Mouse (Mus musculus) embryonic facial prominence, embryonic 14.5 days (tissue): Measurements from ENCODE around the gene Hoxc5. TPM values are rescaled to one million over a fixed set of nuclear protein-coding genes. Genes with fewer than 3 reads are reported as not detected.
A peak's percentile ranks its signal among the peaks of the same experiment; 100 is the strongest.

ENCODE experiments used
- ATAC-seq: fragments of 200-750 bp; cut with Nextera tagmentation; 2 replicates; pipeline ENCODE4 v1.8.0; 2017; ENCODE audit warnings: low read depth, moderate number of reproducible peaks, moderate TSS enrichment
- DNase-seq: peaks from one replicate; pipeline ENCODE4 v3.0.0-alpha.2; 2015; ENCODE audit warnings: low spot score
- H3K27ac ChIP-seq: fragments of 300-500 bp; sonication (generic); replicated peaks from 2 replicates; pipeline ENCODE4 v1.5.1; 2014; ENCODE audit warnings: low read depth, mild to moderate bottlenecking, low read length, moderate library complexity
- H3K27me3 ChIP-seq: fragments of 300-500 bp; sonication (generic); replicated peaks from 2 replicates; pipeline ENCODE4 v1.6.1; 2014; ENCODE audit warnings: low read length; ENCODE audit not compliant: control insufficient read depth, insufficient read depth
- H3K36me3 ChIP-seq: fragments of 300-500 bp; sonication (generic); 2 replicates; pipeline ENCODE4 v1.6.1; 2014; ENCODE audit warnings: low read length, mixed read lengths; ENCODE audit not compliant: control insufficient read depth, insufficient read depth
- H3K4me1 ChIP-seq: fragments of 300-500 bp; sonication (generic); 2 replicates; pipeline ENCODE4 v1.6.1; 2014; ENCODE audit warnings: antibody characterized with exemption, low read length; ENCODE audit not compliant: control insufficient read depth, insufficient read depth
- H3K4me2 ChIP-seq: fragments of 300-500 bp; sonication (generic); 2 replicates; pipeline ENCODE4 v1.6.1; 2014; ENCODE audit warnings: low read depth, mild to moderate bottlenecking, low read length, moderate library complexity, mixed read lengths
- H3K4me3 ChIP-seq: fragments of 300-500 bp; sonication (generic); 2 replicates; pipeline ENCODE4 v1.5.1; 2014; ENCODE audit warnings: low read depth, mild to moderate bottlenecking, low read length
- H3K9ac ChIP-seq: fragments of 300-500 bp; sonication (generic); 2 replicates; pipeline ENCODE4 v1.6.1; 2014; ENCODE audit warnings: low read depth, mild to moderate bottlenecking, low read length, moderate library complexity, mixed read lengths
- H3K9me3 ChIP-seq: fragments of 300-500 bp; sonication (generic); 2 replicates; pipeline ENCODE4 v1.6.1; 2016; ENCODE audit warnings: low read length; ENCODE audit not compliant: control insufficient read depth
- WGBS: fragments of 180-500 bp; shearing (Covaris S2); extraction: QIAGEN DNeasy Blood & Tissue Kit; methylation state at CpG from one replicate; pipeline ENCODE4 v1.1.7; 2014; 5-methylcytosine and 5-hydroxymethylcytosine counted together
- polyA plus RNA-seq: library from polyadenylated mRNA; unstranded; fragments of >200 nt; fragmentation: Nextera tagmentation; extraction: Ambion mirVana; gene quantifications from 2 replicates; pipeline ENCODE4 v1.2.1, GENCODE M21; 2014

Gene Hoxc5
- polyA plus RNA-seq, 1 experiment from 2014 or later, result 0.96 TPM

- H3K36me3 ChIP-seq, result no peaks in the 10 kb centered on the region
- no peak overlapping the region for H3K4me2 ChIP-seq
- no peak overlapping the region for H3K4me3 ChIP-seq
- no peak for DNase-seq
- H3K27me3 ChIP-seq, result peaks cover 100% of the 10 kb centered on the region
- no peak for ATAC-seq
- no peaks in the 10 kb centered on the region for H3K9me3 ChIP-seq
- no peak overlapping the region for H3K27ac ChIP-seq
- H3K9ac ChIP-seq, result no peak overlapping the region
- WGBS, result 7% methylated on average over 13 of the region's 13 CpGs
- no peaks in the 10 kb centered on the region for H3K4me1 ChIP-seq
Measured at GRCm38 (mm10) chr15:102978615-102979515, 11.6 kb downstream of the Hoxc5 start.

- peaks cover 99% of the 10 kb centered on the region for H3K27me3 ChIP-seq
- no peaks in the 10 kb centered on the region for H3K9me3 ChIP-seq
- no peak overlapping the region for H3K9ac ChIP-seq
- WGBS, result 0% methylated on average over 1 of the region's 1 CpGs
- no peak overlapping the region for H3K4me2 ChIP-seq
- ATAC-seq (no peak), DNase-seq (no peak)
- no peaks in the 10 kb centered on the region for H3K36me3 ChIP-seq
- H3K4me1 ChIP-seq, result no peaks in the 10 kb centered on the region
- H3K4me3 ChIP-seq, result no peak overlapping the region
- no peak overlapping the region for H3K27ac ChIP-seq
Measured at GRCm38 (mm10) chr15:102979936-102980335, 12.7 kb downstream of the Hoxc5 start.

DNA sequence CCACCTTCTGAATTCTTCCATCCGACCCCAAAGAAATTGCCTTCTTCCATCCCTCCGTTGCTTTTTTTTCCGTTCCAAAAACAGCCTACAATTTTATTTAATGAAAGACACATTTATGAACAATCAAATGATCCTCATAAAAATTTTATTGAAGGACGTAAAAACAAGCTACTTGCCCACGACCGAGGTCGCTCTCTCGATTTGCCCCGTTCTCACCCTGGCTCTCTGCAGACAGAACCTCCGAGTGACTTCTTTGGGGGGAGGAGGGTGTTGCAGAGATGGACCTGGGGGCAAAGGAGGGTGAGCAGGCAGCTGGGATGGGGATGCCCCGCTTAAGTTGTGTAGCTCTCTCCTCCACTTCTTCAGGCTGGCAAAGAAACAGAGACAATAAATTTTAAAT, 13.1 kb downstream of the Hoxc5 start:
- H3K4me3 ChIP-seq, result no peak overlapping the region
- peaks cover 99% of the 10 kb centered on the region for H3K27me3 ChIP-seq
- H3K36me3 ChIP-seq, result no peaks in the 10 kb centered on the region
- no peaks in the 10 kb centered on the region for H3K9me3 ChIP-seq
- H3K27ac ChIP-seq, result no peak overlapping the region
- H3K9ac ChIP-seq, result no peak overlapping the region
- H3K4me2 ChIP-seq, result no peak overlapping the region
- no peaks in the 10 kb centered on the region for H3K4me1 ChIP-seq
- WGBS, result 4% methylated on average over 11 of the region's 11 CpGs
- ATAC-seq, result no peak
- DNase-seq, result no peak

GRCm38 (mm10) chr15:102980912-102981311, 13.7 kb downstream of the Hoxc5 start:
- peak overlapping the region; percentile 41 for H3K4me2 ChIP-seq
- H3K4me3 ChIP-seq, result peak overlapping the region; percentile 21
- 1% methylated on average over 14 of the region's 14 CpGs for WGBS
- H3K27me3 ChIP-seq, result peaks cover 99% of the 10 kb centered on the region
- H3K27ac ChIP-seq, result no peak overlapping the region
- DNase-seq, result no peak
- H3K36me3 ChIP-seq, result no peaks in the 10 kb centered on the region
- no peaks in the 10 kb centered on the region for H3K9me3 ChIP-seq
- ATAC-seq, result no peak
- no peaks in the 10 kb centered on the region for H3K4me1 ChIP-seq
- H3K9ac ChIP-seq, result no peak overlapping the region

DNA sequence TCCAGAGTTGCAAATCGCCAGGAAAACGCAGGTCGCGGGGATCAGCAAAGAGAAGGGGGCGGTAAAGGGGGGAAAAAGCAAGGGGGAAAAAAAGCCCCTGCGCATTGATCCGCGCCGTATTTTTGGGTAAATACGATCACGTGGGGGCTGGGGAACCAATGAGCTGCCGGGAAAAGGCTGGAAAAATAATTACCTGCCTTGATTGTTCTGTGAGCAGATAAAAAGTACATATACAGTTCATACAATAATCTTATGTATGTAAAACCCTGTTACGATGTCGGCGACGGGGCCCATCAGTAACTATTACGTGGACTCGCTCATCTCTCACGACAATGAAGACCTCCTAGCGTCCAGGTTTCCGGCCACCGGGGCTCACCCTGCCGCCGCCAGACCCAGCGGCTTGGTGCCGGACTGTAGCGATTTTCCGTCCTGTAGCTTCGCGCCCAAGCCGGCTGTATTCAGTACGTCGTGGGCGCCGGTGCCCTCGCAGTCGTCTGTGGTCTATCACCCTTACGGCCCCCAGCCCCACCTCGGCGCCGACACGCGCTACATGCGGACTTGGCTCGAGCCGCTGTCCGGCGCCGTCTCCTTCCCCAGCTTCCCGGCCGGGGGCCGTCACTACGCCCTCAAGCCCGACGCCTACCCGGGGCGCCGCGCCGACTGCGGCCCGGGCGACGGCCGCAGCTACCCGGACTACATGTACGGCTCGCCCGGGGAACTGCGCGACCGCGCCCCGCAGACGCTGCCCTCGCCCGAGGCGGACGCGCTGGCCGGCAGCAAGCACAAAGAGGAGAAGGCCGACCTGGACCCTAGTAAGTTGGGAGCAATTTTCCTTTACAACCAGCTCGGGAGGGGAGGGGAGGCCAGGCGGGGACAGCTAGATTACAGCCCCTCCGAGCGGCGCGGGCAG, 14.4 kb downstream of the Hoxc5 start:
- Histone ChIP-seq H3K4me3 (peak overlapping the region; percentile 21), H3K9ac (no peak overlapping the region), H3K36me3 (no peaks in the 10 kb centered on the region), H3K27me3 (peaks cover 99% of the 10 kb centered on the region), H3K4me2 (peak overlapping the region; percentile 41), H3K4me1 (no peaks in the 10 kb centered on the region), H3K9me3 (no peaks in the 10 kb centered on the region), H3K27ac (no peak overlapping the region)
- DNase-seq, result no peak
- ATAC-seq, result no peak
- WGBS, result under 1% methylated on average over 53 of the region's 88 CpGs

GRCm38 (mm10) chr15:102983716-102984115, 16.5 kb downstream of the Hoxc5 start:
- Histone ChIP-seq H3K27ac (no peak overlapping the region), H3K4me1 (no peaks in the 10 kb centered on the region), H3K9ac (no peak overlapping the region), H3K4me3 (no peak overlapping the region), H3K27me3 (peaks cover 99% of the 10 kb centered on the region), H3K4me2 (no peak overlapping the region), H3K36me3 (no peaks in the 10 kb centered on the region), H3K9me3 (no peaks in the 10 kb centered on the region)
- under 1% methylated on average over 12 of the region's 12 CpGs for WGBS
- ATAC-seq (no peak), DNase-seq (no peak)

- no peak overlapping the region for H3K9ac ChIP-seq
- WGBS, result 1% methylated on average over 10 of the region's 10 CpGs
- no peaks in the 10 kb centered on the region for H3K4me1 ChIP-seq
- H3K9me3 ChIP-seq, result no peaks in the 10 kb centered on the region
- no peak overlapping the region for H3K27ac ChIP-seq
- no peak overlapping the region for H3K4me3 ChIP-seq
- ATAC-seq (no peak), DNase-seq (no peak)
- H3K4me2 ChIP-seq, result no peak overlapping the region
- H3K36me3 ChIP-seq, result no peaks in the 10 kb centered on the region
- H3K27me3 ChIP-seq, result peaks cover 99% of the 10 kb centered on the region
Measured at GRCm38 (mm10) chr15:102984521-102984920, 17.3 kb downstream of the Hoxc5 start.

DNA sequence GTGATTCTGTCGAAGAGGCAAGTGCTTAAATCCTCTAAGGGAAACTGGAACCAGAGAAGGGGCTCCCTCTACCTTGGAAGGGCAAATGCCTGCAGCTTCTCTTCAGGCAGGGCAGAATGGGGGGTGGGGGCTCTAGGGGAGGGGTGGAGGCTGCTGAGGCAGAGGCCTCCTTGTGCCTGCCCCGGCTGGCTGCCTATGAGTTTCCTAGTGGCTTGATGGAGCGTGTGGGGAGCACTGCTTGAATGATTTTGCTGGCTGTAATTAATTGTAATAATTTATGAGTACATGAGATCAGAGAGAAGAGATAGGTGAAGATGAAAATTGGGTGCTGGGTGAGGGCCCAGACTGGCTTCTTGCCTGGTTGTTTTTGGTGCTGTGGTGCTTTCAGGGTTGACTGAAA, 17.7 kb downstream of the Hoxc5 start:
- ATAC-seq, result no peak
- peaks cover 99% of the 10 kb centered on the region for H3K27me3 ChIP-seq
- no peak overlapping the region for H3K27ac ChIP-seq
- H3K9me3 ChIP-seq, result no peaks in the 10 kb centered on the region
- H3K9ac ChIP-seq, result no peak overlapping the region
- H3K4me3 ChIP-seq, result no peak overlapping the region
- no peak for DNase-seq
- H3K4me2 ChIP-seq, result no peak overlapping the region
- 9% methylated on average over 3 of the region's 3 CpGs for WGBS
- H3K4me1 ChIP-seq, result no peaks in the 10 kb centered on the region
- no peaks in the 10 kb centered on the region for H3K36me3 ChIP-seq
